Mouse (Mus musculus): ENCODE data around the gene Fes. TPM values are rescaled to one million over a fixed set of nuclear protein-coding genes. Genes with fewer than 3 reads are reported as not detected.

The Fes gene
- polyA plus RNA-seq, 1 experiment from 2014 or later = 11.4 TPM

DNA sequence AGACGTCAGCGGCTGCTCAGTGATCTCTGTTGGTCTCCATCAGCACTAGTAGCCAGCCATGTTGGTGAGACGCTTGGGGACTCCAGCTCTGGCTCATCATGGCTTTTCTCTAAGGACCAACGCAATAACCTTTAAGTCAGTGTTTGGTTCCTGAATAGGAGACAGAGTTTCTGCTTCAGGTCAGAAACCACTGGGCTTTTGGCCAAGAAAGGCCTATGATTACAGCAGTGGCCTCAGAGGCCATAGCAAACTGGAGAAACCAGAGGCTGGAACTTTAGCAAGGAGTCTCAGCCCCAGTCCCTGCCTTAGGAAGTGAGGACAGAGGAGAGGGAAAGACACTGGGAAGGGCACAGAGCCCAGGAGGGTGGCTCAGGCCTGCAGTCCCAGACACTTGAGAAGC is 32.8 kb upstream of the Fes start:
- Histone ChIP-seq H3K27ac (ENCODE audit: low read depth, low read length) (no peak overlapping the region), H3K36me3 (ENCODE audit: control insufficient read depth, insufficient read depth, low read length) (no peaks in the 10 kb centered on the region), H3K4me3 (ENCODE audit: low read length) (no peak overlapping the region), H3K9ac (ENCODE audit: low read depth, low read length) (no peak overlapping the region), H3K9me3 (ENCODE audit: control insufficient read depth, low read length) (no peaks in the 10 kb centered on the region), H3K4me1 (ENCODE audit: control insufficient read depth, insufficient read depth, low read length) (0 out of 2 replicates have a peak, but pooled peaks cover 3% of the 10 kb centered on the region), H3K27me3 (ENCODE audit: control insufficient read depth, insufficient read depth, low read length) (no peaks in the 10 kb centered on the region), H3K4me2 (replicated peaks; ENCODE audit: low read depth, low read length) (no peak overlapping the region)
- 91% methylated on average over 4 of the region's 4 CpGs for WGBS
- no peak for ATAC-seq (ENCODE audit: low FRiP score, low TSS enrichment)

DNA sequence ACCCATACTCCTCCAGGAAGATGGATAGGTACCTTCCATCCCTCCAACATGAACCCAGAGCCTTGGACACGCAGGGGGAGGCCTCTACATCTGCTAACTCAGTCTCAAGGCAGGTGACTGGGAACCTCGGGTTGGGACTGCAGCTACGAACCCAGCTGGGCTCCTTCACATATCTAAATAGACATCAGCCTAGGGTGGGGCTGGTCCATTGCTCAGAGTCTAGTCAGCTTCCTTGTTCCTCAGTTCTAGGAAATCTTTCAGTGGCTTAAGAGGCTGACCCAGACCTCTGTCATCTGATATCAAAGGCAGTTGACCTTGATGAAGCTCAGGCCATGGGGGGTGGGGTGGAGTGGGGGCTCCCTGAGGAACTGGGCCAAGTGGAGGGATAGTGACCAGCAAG is 31.5 kb upstream of the Fes start:
- Histone ChIP-seq H3K9ac (ENCODE audit: low read depth, low read length) (no peak overlapping the region), H3K27ac (ENCODE audit: low read depth, low read length) (no peak overlapping the region), H3K27me3 (ENCODE audit: control insufficient read depth, insufficient read depth, low read length) (no peaks in the 10 kb centered on the region), H3K4me1 (ENCODE audit: control insufficient read depth, insufficient read depth, low read length) (0 out of 2 replicates have a peak, but pooled peaks cover 3% of the 10 kb centered on the region), H3K9me3 (ENCODE audit: control insufficient read depth, low read length) (no peaks in the 10 kb centered on the region), H3K4me2 (replicated peaks; ENCODE audit: low read depth, low read length) (no peak overlapping the region), H3K4me3 (ENCODE audit: low read length) (no peak overlapping the region), H3K36me3 (ENCODE audit: control insufficient read depth, insufficient read depth, low read length) (no peaks in the 10 kb centered on the region)
- ATAC-seq (ENCODE audit: low FRiP score, low TSS enrichment) = no peak
- WGBS = 38% methylated on average over 3 of the region's 3 CpGs

DNA sequence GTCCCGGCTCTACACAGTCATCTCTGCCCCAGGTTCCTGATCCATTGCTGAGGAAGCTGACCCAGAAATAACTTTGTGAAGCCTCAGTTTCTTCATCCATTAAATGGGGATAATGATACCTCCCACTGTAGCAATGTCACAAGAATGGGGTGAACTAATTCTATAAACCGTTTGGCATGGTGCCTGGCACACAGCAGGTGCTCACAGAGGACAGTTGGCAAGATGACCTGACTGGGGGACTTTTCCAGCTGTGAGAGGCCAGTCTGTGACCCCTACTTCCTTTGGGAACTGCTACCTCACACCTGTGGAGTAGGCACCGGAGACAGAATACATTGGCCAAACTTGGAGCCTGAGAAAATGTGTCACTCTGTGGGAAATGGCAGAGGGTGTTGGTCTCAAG is 30.3 kb upstream of the Fes start:
- 88% methylated on average over 3 of the region's 3 CpGs for WGBS
- no peak for ATAC-seq (ENCODE audit: low FRiP score, low TSS enrichment)

DNA sequence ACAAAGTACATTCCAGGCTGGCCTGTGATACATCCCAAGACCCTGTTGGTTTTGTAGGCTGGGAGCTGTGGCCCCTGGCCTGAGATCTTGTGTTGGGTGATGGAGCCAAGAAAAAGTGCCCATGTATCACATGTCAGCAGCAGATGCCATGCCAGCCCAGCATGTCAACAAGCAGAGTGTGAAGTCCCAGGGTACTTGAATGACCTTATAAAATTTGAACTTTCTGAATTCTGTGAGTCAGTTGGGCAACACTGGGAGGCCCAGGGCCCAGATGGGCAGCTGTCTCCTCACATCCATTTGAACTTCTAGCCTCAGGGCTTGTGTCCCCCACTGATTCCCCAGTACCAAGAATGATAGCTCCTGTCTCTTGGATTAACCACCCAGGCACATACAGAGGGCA is 29.9 kb upstream of the Fes start:
- ATAC-seq (ENCODE audit: low FRiP score, low TSS enrichment) = no peak
- no peaks in the 10 kb centered on the region for H3K9me3 ChIP-seq (ENCODE audit: control insufficient read depth, low read length)
- no peak overlapping the region for H3K27ac ChIP-seq (ENCODE audit: low read depth, low read length)
- H3K27me3 ChIP-seq (ENCODE audit: control insufficient read depth, insufficient read depth, low read length) = no peaks in the 10 kb centered on the region
- H3K4me1 ChIP-seq (ENCODE audit: control insufficient read depth, insufficient read depth, low read length) = 0 out of 2 replicates have a peak, but pooled peaks cover under 1% of the 10 kb centered on the region
- no peaks in the 10 kb centered on the region for H3K36me3 ChIP-seq (ENCODE audit: control insufficient read depth, insufficient read depth, low read length)
- H3K4me2 ChIP-seq (replicated peaks; ENCODE audit: low read depth, low read length) = no peak overlapping the region
- no peak overlapping the region for H3K4me3 ChIP-seq (ENCODE audit: low read length)
- no peak overlapping the region for H3K9ac ChIP-seq (ENCODE audit: low read depth, low read length)

More for the DNA sequence above, 30.3 kb upstream of the Fes start:
- H3K4me2 ChIP-seq (replicated peaks; ENCODE audit: low read depth, low read length) = no peak overlapping the region
- H3K9me3 ChIP-seq (ENCODE audit: control insufficient read depth, low read length) = no peaks in the 10 kb centered on the region
- H3K4me3 ChIP-seq (ENCODE audit: low read length) = no peak overlapping the region
- H3K36me3 ChIP-seq (ENCODE audit: control insufficient read depth, insufficient read depth, low read length) = no peaks in the 10 kb centered on the region
- H3K27ac ChIP-seq (ENCODE audit: low read depth, low read length) = no peak overlapping the region
- 0 out of 2 replicates have a peak, but pooled peaks cover 3% of the 10 kb centered on the region for H3K4me1 ChIP-seq (ENCODE audit: control insufficient read depth, insufficient read depth, low read length)
- no peak overlapping the region for H3K9ac ChIP-seq (ENCODE audit: low read depth, low read length)
- no peaks in the 10 kb centered on the region for H3K27me3 ChIP-seq (ENCODE audit: control insufficient read depth, insufficient read depth, low read length)

DNA sequence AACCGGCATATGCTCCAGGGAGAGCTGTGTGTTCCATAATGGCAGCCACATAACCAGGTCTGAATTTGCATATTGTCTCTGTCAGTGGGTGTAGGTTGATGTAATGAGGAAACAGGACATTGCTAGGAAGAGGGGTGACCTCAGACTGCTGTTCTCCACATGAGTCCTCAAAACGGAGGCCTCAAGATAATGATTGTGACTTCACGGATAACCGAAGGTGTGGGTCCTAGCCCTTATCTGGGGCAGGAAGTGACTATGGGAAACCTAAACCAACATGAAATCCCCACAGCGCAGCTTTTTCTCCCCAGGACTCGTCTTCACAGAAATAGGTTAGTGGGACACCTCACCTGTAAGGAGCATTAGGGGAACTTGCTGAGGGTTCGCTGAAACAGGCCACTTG is 29.2 kb upstream of the Fes start:
- Histone ChIP-seq H3K4me2 (replicated peaks; ENCODE audit: low read depth, low read length) (no peak overlapping the region), H3K9ac (ENCODE audit: low read depth, low read length) (no peak overlapping the region), H3K27ac (ENCODE audit: low read depth, low read length) (no peak overlapping the region), H3K27me3 (ENCODE audit: control insufficient read depth, insufficient read depth, low read length) (no peaks in the 10 kb centered on the region), H3K36me3 (ENCODE audit: control insufficient read depth, insufficient read depth, low read length) (no peaks in the 10 kb centered on the region), H3K4me1 (ENCODE audit: control insufficient read depth, insufficient read depth, low read length) (no peaks in the 10 kb centered on the region), H3K9me3 (ENCODE audit: control insufficient read depth, low read length) (no peaks in the 10 kb centered on the region), H3K4me3 (ENCODE audit: low read length) (no peak overlapping the region)
- 89% methylated on average over 7 of the region's 7 CpGs for WGBS
- no peak for ATAC-seq (ENCODE audit: low FRiP score, low TSS enrichment)

DNA sequence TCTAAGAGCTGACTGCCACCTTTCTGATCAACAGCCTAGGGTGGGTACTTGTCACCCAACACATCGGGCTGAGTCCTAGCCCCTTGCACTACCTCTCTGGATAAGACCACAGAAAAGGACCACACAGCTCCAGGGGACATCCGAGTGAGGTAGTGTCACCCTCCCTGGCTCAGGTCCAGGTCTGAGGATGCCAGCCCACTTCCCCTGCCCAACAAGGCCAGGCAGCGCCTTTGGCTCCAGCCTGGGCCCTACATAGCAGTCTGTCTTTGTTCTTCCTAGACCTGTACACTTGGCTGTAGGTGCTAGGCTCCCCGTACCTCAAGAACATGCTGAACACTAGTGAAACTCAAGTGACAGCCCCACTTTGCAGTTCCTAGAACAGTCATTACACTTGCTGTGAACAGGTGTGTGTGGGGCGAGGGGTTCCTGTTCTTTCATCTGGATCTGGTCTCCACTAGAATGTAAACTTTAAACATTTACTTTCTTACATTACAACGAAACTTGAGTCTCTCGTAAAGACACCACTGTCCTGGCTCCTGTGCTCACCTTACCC is 26.6 kb upstream of the Fes start:
- no peaks in the 10 kb centered on the region for H3K4me1 ChIP-seq (ENCODE audit: control insufficient read depth, insufficient read depth, low read length)
- no peaks in the 10 kb centered on the region for H3K27me3 ChIP-seq (ENCODE audit: control insufficient read depth, insufficient read depth, low read length)
- H3K4me2 ChIP-seq (replicated peaks; ENCODE audit: low read depth, low read length) = no peak overlapping the region
- H3K36me3 ChIP-seq (ENCODE audit: control insufficient read depth, insufficient read depth, low read length) = no peaks in the 10 kb centered on the region
- H3K27ac ChIP-seq (ENCODE audit: low read depth, low read length) = no peak overlapping the region
- H3K4me3 ChIP-seq (ENCODE audit: low read length) = no peak overlapping the region
- H3K9me3 ChIP-seq (ENCODE audit: control insufficient read depth, low read length) = no peaks in the 10 kb centered on the region
- no peak overlapping the region for H3K9ac ChIP-seq (ENCODE audit: low read depth, low read length)
- no peak for ATAC-seq (ENCODE audit: low FRiP score, low TSS enrichment)
- 82% methylated on average over 7 of the region's 7 CpGs for WGBS

DNA sequence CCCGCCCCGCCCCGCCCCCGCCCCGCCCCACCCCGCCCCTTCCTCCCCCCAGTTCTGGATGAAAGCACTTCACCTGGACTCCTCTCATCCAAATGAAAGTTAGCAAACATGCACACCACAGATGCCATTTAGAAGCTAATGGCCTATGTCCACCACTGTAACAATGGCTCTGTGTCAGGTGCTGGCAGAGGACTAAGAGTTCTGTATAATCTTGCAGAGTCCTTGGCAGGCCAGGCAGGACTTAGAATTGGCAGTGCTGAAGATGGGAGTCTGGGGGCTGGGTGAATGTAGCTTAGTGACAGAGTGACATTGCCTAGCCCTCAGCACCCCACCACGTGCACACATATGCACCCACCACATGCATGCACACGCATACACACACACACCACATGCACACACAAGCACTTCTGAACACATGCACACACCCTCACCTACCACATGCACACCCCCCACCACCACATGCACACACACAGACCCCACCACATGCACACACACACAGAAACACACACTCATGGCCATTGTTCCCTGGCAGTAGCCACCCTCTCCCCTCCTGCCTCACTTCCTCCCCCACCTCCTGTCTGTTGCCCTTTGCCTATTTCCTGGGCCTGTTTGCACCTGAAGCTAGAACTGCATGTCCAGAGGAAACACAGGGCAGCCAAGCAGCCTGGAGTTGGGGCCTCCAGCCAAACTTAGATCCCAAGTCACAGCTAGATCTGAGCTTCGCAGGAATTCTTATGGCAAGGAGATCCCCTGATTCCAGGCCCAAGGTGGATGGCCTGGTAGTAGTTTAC is 26.0 kb upstream of the Fes start:
- no peak; the same call in 1 of the 2 replicates for ATAC-seq (ENCODE audit: low FRiP score, low TSS enrichment)
- WGBS = 63% methylated on average over 9 of the region's 9 CpGs
- H3K27ac ChIP-seq (ENCODE audit: low read depth, low read length) = no peak overlapping the region

DNA sequence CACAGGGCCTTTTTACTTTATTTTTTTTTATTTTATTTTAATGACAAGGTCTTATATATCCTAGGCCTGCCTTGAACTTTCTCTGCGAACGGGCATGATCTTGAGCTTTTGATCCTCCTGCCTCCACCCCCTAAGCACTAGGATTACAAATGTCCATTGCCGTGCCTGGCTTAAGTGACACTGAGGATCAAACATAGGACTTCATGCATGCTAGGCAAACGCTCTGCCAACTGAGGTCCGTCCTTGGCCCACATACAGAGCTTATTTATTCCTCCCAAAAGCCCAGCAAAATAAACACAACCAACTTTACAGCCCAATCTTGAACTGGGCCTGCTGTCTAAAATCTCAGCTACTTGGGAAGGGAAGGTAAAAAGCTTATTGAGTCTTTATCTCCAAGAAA is 25.0 kb upstream of the Fes start:
- no peaks in the 10 kb centered on the region for H3K4me1 ChIP-seq (ENCODE audit: control insufficient read depth, insufficient read depth, low read length)
- H3K4me3 ChIP-seq (ENCODE audit: low read length) = no peak overlapping the region
- no peak overlapping the region for H3K27ac ChIP-seq (ENCODE audit: low read depth, low read length)
- no peaks in the 10 kb centered on the region for H3K9me3 ChIP-seq (ENCODE audit: control insufficient read depth, low read length)
- no peaks in the 10 kb centered on the region for H3K27me3 ChIP-seq (ENCODE audit: control insufficient read depth, insufficient read depth, low read length)
- WGBS = 57% methylated on average over 5 of the region's 5 CpGs
- H3K36me3 ChIP-seq (ENCODE audit: control insufficient read depth, insufficient read depth, low read length) = no peaks in the 10 kb centered on the region
- no peak overlapping the region for H3K9ac ChIP-seq (ENCODE audit: low read depth, low read length)
- H3K4me2 ChIP-seq (replicated peaks; ENCODE audit: low read depth, low read length) = no peak overlapping the region
- ATAC-seq (ENCODE audit: low FRiP score, low TSS enrichment) = no peak

More for the DNA sequence above, 26.0 kb upstream of the Fes start:
- Histone ChIP-seq H3K9me3 (ENCODE audit: control insufficient read depth, low read length) (no peaks in the 10 kb centered on the region), H3K36me3 (ENCODE audit: control insufficient read depth, insufficient read depth, low read length) (no peaks in the 10 kb centered on the region), H3K4me3 (ENCODE audit: low read length) (no peak overlapping the region), H3K9ac (ENCODE audit: low read depth, low read length) (no peak overlapping the region), H3K4me2 (replicated peaks; ENCODE audit: low read depth, low read length) (no peak overlapping the region), H3K4me1 (ENCODE audit: control insufficient read depth, insufficient read depth, low read length) (no peaks in the 10 kb centered on the region), H3K27me3 (ENCODE audit: control insufficient read depth, insufficient read depth, low read length) (no peaks in the 10 kb centered on the region)

DNA sequence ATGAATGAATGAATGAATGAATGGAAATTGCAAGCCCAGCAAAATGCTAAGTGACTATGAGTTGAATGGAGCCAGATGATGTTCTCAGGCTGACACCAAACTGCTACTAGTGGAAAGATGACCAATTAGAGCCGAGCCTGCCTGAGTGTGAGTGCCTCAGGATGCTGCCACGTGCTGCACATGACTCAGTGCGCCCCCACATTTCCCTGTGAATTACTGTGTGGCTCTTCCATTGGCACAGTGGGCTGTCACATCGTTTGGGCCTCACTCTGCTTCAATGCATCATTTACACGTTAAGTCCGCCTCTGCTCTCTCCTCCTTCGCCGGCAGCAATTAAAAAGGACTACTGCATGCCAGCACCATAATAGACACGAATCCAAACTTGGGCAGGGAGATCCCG is 24.5 kb upstream of the Fes start:
- no peaks in the 10 kb centered on the region for H3K9me3 ChIP-seq (ENCODE audit: control insufficient read depth, low read length)
- no peak overlapping the region for H3K4me2 ChIP-seq (replicated peaks; ENCODE audit: low read depth, low read length)
- H3K4me3 ChIP-seq (ENCODE audit: low read length) = no peak overlapping the region
- no peak overlapping the region for H3K9ac ChIP-seq (ENCODE audit: low read depth, low read length)
- H3K36me3 ChIP-seq (ENCODE audit: control insufficient read depth, insufficient read depth, low read length) = no peaks in the 10 kb centered on the region
- WGBS = 68% methylated on average over 10 of the region's 10 CpGs
- H3K27me3 ChIP-seq (ENCODE audit: control insufficient read depth, insufficient read depth, low read length) = no peaks in the 10 kb centered on the region
- no peak for ATAC-seq (ENCODE audit: low FRiP score, low TSS enrichment)
- H3K27ac ChIP-seq (ENCODE audit: low read depth, low read length) = no peak overlapping the region
- H3K4me1 ChIP-seq (ENCODE audit: control insufficient read depth, insufficient read depth, low read length) = no peaks in the 10 kb centered on the region

All from kidney, embryonic 14.5 days (tissue).